Mouse (Mus musculus): ENCODE measurements around the gene Syt1. TPM values are rescaled to one million over a fixed set of nuclear protein-coding genes. Genes with fewer than 3 reads are reported as not detected.

Syt1 gene
- polyA plus RNA-seq, 1 experiment = 0.67 TPM

GRCm38 (mm10) chr10:108517076-108517475 is 493.7 kb downstream of the Syt1 start:
- no peak overlapping the region for H3K4me3 ChIP-seq (ENCODE audit: low read depth, low read length)
- H3K4me1 ChIP-seq (ENCODE audit: control insufficient read depth, insufficient read depth, insufficient read length, low read length) = no peaks in the 10 kb centered on the region
- no peak overlapping the region for H3K27ac ChIP-seq (ENCODE audit: insufficient read depth, low read depth, low read length)
- WGBS = 77% methylated on average over 9 of the region's 9 CpGs
- no peaks in the 10 kb centered on the region for H3K36me3 ChIP-seq (ENCODE audit: control insufficient read depth, insufficient read depth, low read length)
- no peaks in the 10 kb centered on the region for H3K27me3 ChIP-seq (ENCODE audit: control insufficient read depth, insufficient read depth, low read length)
- TF ChIP-seq POLR2A (IDR thresholded peaks at IDR 0.05; ENCODE audit: low read depth, low read length) = no peak
- TF ChIP-seq CTCF (IDR thresholded peaks at IDR 0.05; ENCODE audit: extremely low read depth, insufficient read length, insufficient replicate concordance, low read depth, low read length) = no peak

- Histone ChIP-seq H3K27me3 (ENCODE audit: control insufficient read depth, insufficient read depth, low read length) (no peaks in the 10 kb centered on the region), H3K36me3 (ENCODE audit: control insufficient read depth, insufficient read depth, low read length) (no peaks in the 10 kb centered on the region), H3K27ac (ENCODE audit: insufficient read depth, low read depth, low read length) (0 out of 2 replicates have a peak overlapping the region, but pooled peaks have one; percentile 54), H3K4me3 (ENCODE audit: low read depth, low read length) (no peak overlapping the region), H3K4me1 (ENCODE audit: control insufficient read depth, insufficient read depth, insufficient read length, low read length) (no peaks in the 10 kb centered on the region)
- TF ChIP-seq CTCF (IDR thresholded peaks at IDR 0.05; ENCODE audit: extremely low read depth, insufficient read length, insufficient replicate concordance, low read depth, low read length) (no peak), POLR2A (IDR thresholded peaks at IDR 0.05; ENCODE audit: low read depth, low read length) (no peak)
- WGBS = 71% methylated on average over 7 of the region's 7 CpGs
Observed at GRCm38 (mm10) chr10:108514671-108515070, 496.1 kb downstream of the Syt1 start.

GRCm38 (mm10) chr10:108509579-108509978 is 501.2 kb downstream of the Syt1 start:
- 59% methylated on average over 3 of the region's 3 CpGs for WGBS

GRCm38 (mm10) chr10:108506917-108507316 is 503.9 kb downstream of the Syt1 start:
- TF ChIP-seq POLR2A (IDR thresholded peaks at IDR 0.05; ENCODE audit: low read depth, low read length) (no peak), CTCF (IDR thresholded peaks at IDR 0.05; ENCODE audit: extremely low read depth, insufficient read length, insufficient replicate concordance, low read depth, low read length) (no peak)
- H3K4me3 ChIP-seq (ENCODE audit: low read depth, low read length) = no peak overlapping the region
- peaks cover 4% of the 10 kb centered on the region; the same call in 1 of the 2 replicates for H3K4me1 ChIP-seq (ENCODE audit: control insufficient read depth, insufficient read depth, insufficient read length, low read length)
- 91% methylated on average over 4 of the region's 4 CpGs for WGBS
- no peaks in the 10 kb centered on the region for H3K27me3 ChIP-seq (ENCODE audit: control insufficient read depth, insufficient read depth, low read length)
- no peaks in the 10 kb centered on the region for H3K36me3 ChIP-seq (ENCODE audit: control insufficient read depth, insufficient read depth, low read length)
- no peak overlapping the region for H3K27ac ChIP-seq (ENCODE audit: insufficient read depth, low read depth, low read length)

More at GRCm38 (mm10) chr10:108509579-108509978, 501.2 kb downstream of the Syt1 start:
- Histone ChIP-seq H3K4me3 (ENCODE audit: low read depth, low read length) (no peak overlapping the region), H3K36me3 (ENCODE audit: control insufficient read depth, insufficient read depth, low read length) (no peaks in the 10 kb centered on the region), H3K27me3 (ENCODE audit: control insufficient read depth, insufficient read depth, low read length) (no peaks in the 10 kb centered on the region), H3K27ac (ENCODE audit: insufficient read depth, low read depth, low read length) (no peak overlapping the region), H3K4me1 (ENCODE audit: control insufficient read depth, insufficient read depth, insufficient read length, low read length) (peaks cover 4% of the 10 kb centered on the region; the same call in 1 of the 2 replicates)
- no peak for TF ChIP-seq POLR2A (IDR thresholded peaks at IDR 0.05; ENCODE audit: low read depth, low read length)
- TF ChIP-seq CTCF (IDR thresholded peaks at IDR 0.05; ENCODE audit: extremely low read depth, insufficient read length, insufficient replicate concordance, low read depth, low read length) = no peak

DNA sequence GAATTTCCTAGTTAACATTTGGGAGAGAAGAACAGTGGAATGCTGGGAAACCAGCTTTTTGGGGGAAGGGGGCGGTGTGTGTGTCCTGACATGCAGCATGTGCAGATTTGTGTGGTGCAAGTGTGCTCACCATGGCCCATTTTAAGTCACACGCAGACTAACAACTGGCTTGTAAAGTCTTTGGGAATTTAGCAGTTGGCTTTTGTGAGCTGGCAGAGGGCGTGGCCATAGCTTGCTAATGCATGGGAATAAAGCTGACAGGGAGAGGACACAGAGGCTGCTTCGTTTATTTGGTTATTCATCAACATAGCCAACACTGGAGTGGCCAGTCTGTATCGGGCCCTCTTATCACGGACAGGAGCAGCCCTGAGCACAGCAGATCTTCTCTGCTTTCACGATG is 505.9 kb downstream of the Syt1 start:
- no peaks in the 10 kb centered on the region for H3K36me3 ChIP-seq (ENCODE audit: control insufficient read depth, insufficient read depth, low read length)
- WGBS = 30% methylated on average over 7 of the region's 7 CpGs
- H3K4me3 ChIP-seq (ENCODE audit: low read depth, low read length) = 0 out of 2 replicates have a peak overlapping the region, but pooled peaks have one; percentile 3
- TF ChIP-seq CTCF (IDR thresholded peaks at IDR 0.05; ENCODE audit: extremely low read depth, insufficient read length, insufficient replicate concordance, low read depth, low read length) = no peak
- no peak for TF ChIP-seq POLR2A (IDR thresholded peaks at IDR 0.05; ENCODE audit: low read depth, low read length)
- H3K4me1 ChIP-seq (ENCODE audit: control insufficient read depth, insufficient read depth, insufficient read length, low read length) = peaks cover 4% of the 10 kb centered on the region; the same call in 1 of the 2 replicates
- H3K27me3 ChIP-seq (ENCODE audit: control insufficient read depth, insufficient read depth, low read length) = no peaks in the 10 kb centered on the region
- H3K27ac ChIP-seq (ENCODE audit: insufficient read depth, low read depth, low read length) = no peak overlapping the region

GRCm38 (mm10) chr10:108504128-108504870 is 506.5 kb downstream of the Syt1 start:
- Histone ChIP-seq H3K4me3 (ENCODE audit: low read depth, low read length) (peak overlapping the region; percentile 25; the same call in 1 of the 2 replicates), H3K4me1 (ENCODE audit: control insufficient read depth, insufficient read depth, insufficient read length, low read length) (peaks cover 4% of the 10 kb centered on the region; the same call in 1 of the 2 replicates), H3K27me3 (ENCODE audit: control insufficient read depth, insufficient read depth, low read length) (no peaks in the 10 kb centered on the region), H3K36me3 (ENCODE audit: control insufficient read depth, insufficient read depth, low read length) (no peaks in the 10 kb centered on the region), H3K27ac (ENCODE audit: insufficient read depth, low read depth, low read length) (no peak overlapping the region)
- 23% methylated on average over 21 of the region's 21 CpGs for WGBS
- TF ChIP-seq POLR2A (IDR thresholded peaks at IDR 0.05; ENCODE audit: low read depth, low read length) (no peak), CTCF (IDR thresholded peaks at IDR 0.05; ENCODE audit: extremely low read depth, insufficient read length, insufficient replicate concordance, low read depth, low read length) (no peak)

DNA sequence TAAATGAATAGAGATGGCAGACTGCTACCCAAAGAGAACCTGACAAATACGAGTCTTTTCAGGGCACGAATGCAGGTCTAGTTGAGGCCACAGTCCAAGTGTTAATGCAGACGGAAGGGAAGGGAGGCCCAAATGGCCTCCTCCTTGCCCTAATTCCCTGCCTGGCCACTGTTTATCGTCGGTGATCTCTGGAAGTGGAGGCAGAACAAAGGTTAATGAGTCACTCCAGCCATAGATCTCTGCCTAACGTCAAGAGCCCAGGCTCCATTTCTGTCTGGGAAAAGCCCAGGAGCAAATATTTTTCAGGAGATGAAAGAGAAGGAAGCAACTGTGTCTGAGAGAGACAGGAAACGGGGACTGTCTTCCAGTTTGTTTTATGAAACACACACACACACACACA is 520.6 kb downstream of the Syt1 start:
- no peak overlapping the region for H3K4me3 ChIP-seq (ENCODE audit: low read depth, low read length)
- WGBS = 31% methylated on average over 7 of the region's 7 CpGs
- H3K4me1 ChIP-seq (ENCODE audit: control insufficient read depth, insufficient read depth, insufficient read length, low read length) = no peaks in the 10 kb centered on the region
- no peak overlapping the region for H3K27ac ChIP-seq (ENCODE audit: insufficient read depth, low read depth, low read length)
- TF ChIP-seq POLR2A (IDR thresholded peaks at IDR 0.05; ENCODE audit: low read depth, low read length) = no peak
- no peaks in the 10 kb centered on the region for H3K27me3 ChIP-seq (ENCODE audit: control insufficient read depth, insufficient read depth, low read length)
- H3K36me3 ChIP-seq (ENCODE audit: control insufficient read depth, insufficient read depth, low read length) = no peaks in the 10 kb centered on the region
